Mouse (Mus musculus): ENCODE results near the gene Spred1. TPM values are rescaled to one million over a fixed set of nuclear protein-coding genes. Genes with fewer than 3 reads are reported as not detected.

The Spred1 gene
- total RNA-seq, 1 experiment: 44.7 TPM

DNA sequence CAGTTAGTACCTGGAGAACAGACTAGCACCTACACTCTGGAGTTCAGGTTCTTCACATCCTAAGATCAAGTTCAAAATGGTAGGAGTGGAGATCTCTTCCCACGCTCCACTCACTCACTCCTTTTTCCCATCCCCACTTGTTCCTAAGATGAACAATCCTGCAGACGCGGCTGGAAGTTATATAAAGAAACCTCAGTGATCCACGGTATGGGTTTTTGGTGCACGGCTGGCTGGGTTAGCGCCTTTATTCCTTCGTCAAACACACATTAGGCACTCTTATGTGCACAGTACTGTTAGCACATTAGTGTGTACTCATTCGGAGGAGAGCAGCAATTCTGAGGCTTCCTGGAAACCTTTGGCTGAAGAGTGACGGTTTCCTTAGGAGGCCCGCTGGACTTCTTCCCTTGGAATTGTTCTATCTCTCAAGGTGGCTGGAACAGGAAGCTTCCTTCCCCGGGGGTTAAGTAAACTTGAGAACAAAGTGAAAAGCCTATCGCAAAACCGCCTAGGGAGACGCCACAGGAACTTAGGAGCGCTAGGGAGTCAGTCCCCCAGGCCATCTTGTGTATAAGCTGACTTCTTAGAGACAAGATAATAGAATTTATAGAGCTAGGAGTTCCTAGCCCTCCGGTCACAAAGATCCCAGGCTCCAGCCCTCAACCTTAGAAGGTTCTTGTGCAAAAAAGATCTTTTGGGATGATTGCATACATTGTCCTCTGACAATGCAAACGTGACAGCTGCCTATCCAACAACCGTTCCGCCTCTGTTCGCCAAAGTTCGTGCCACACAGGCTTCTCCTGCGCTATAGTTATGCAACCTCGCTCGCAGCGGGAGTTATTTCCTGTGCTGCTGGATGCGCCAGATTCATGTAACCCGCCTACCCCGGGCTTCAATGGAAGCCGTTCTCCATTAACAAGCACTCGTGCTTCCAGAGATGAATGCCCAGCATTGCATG lies 1.6 kb upstream of the Spred1 start:
- Histone ChIP-seq H3K4me1 (ENCODE audit: control insufficient read depth in 2 of 2, insufficient read depth in 2 of 2, low read length in 2 of 2, poor library complexity in 1 of 2) (peaks cover 3 to 6% of the 10 kb centered on the region in 2 experiments; a peak in 1 of 4 replicates), H3K4me3 (ENCODE audit: insufficient read depth in 1 of 2, low read depth in 1 of 2, low read length in 2 of 2, poor library complexity in 1 of 2, severe bottlenecking in 1 of 2) (peak overlapping the region; percentile 86 to 92), H3K36me3 (ENCODE audit: control insufficient read depth, insufficient read depth, low read length, poor library complexity, severe bottlenecking) (no peaks in the 10 kb centered on the region), H3K9me3 (ENCODE audit: control insufficient read depth, insufficient read depth, low read depth, low read length) (no peaks in the 10 kb centered on the region), H3K27ac (ENCODE audit: insufficient read depth, low read depth, low read length, poor library complexity, severe bottlenecking) (peak overlapping the region; percentile 84), H3K9ac (ENCODE audit: insufficient read depth, low read depth, low read length, poor library complexity, severe bottlenecking) (peak overlapping the region; percentile 93)
- in situ Hi-C loops (cut with MboI; ENCODE audit: low sequenced_read_pairs in 2 of 2, unreplicated experiment in 2 of 2): no loop called here
- TF ChIP-seq CHD2 (IDR thresholded peaks at IDR 0.05; ENCODE audit: low read depth, low read length): no peak
- no peak for TF ChIP-seq ZC3H11A (IDR thresholded peaks at IDR 0.05; ENCODE audit: borderline replicate concordance, low read depth, low read length)
- TF ChIP-seq HCFC1 (IDR thresholded peaks at IDR 0.05; ENCODE audit: borderline replicate concordance, insufficient read depth, low read length): no peak
- TF ChIP-seq ZNF384 (IDR thresholded peaks at IDR 0.05; ENCODE audit: low read depth, low read length): no peak
- no peak for TF ChIP-seq MAFK (IDR thresholded peaks at IDR 0.05; ENCODE audit: insufficient read depth, low read depth, low read length)
- peak; percentile 81 for DNase-seq (ENCODE audit: low read depth, low spot score)

DNA sequence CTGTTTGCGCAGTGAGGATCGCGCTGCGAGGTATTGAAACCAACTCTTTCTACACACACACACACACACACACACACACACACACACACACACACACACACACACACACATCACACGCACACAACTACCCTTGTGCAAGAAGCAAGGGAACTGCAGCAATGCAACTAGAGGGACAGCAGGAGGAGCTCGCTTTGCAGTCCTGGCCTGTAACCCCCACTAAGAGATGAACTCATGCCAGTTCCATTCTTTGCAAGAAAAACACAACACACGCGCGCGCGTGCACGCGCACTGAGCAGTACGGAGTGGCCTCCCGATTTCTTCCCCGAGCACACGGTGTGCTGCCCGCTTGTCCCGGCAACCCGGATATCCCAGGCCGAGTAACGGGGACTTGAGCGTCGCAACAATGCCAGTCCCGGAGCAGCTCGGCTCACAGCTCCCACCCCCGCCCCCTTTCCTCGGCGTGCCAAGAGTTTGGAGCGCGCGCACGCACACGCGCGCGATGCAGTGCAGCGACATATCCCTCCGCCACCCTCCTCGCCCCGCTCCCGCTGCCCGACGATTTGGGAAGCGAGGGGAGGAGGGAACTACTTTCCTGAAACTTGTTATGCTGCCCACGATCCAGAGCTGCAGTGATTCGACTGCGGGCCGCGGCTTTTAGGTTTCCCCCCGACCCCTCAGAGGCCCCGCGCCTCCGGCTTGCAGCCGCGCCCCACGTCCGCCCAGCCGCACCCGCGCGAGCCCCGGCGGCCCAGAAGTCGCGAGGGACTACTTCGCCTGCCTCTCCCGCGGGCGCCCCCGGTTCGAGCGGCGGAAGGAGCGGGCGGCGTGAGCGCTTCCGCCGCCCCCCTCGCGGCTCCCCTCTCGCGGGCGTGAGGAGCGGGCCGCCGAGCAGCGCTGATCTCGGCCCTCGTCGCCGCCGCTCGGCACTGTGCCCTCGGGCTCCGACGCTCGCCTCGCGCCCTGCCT lies 645 bp upstream of the Spred1 start:
- peak overlapping the region; percentile 84 for H3K27ac ChIP-seq (ENCODE audit: insufficient read depth, low read depth, low read length, poor library complexity, severe bottlenecking)
- peaks cover 3 to 6% of the 10 kb centered on the region in 2 experiments; a peak in 1 of 4 replicates for H3K4me1 ChIP-seq (ENCODE audit: control insufficient read depth in 2 of 2, insufficient read depth in 2 of 2, low read length in 2 of 2, poor library complexity in 1 of 2)
- H3K9me3 ChIP-seq (ENCODE audit: control insufficient read depth, insufficient read depth, low read depth, low read length): no peaks in the 10 kb centered on the region
- H3K4me3 ChIP-seq (ENCODE audit: insufficient read depth in 1 of 2, low read depth in 1 of 2, low read length in 2 of 2, poor library complexity in 1 of 2, severe bottlenecking in 1 of 2): peak overlapping the region; percentile 86 to 92
- DNase-seq (ENCODE audit: low read depth, low spot score): peak; percentile 88
- H3K36me3 ChIP-seq (ENCODE audit: control insufficient read depth, insufficient read depth, low read length, poor library complexity, severe bottlenecking): no peaks in the 10 kb centered on the region
- H3K9ac ChIP-seq (ENCODE audit: insufficient read depth, low read depth, low read length, poor library complexity, severe bottlenecking): peak overlapping the region; percentile 93
- in situ Hi-C loops (cut with MboI; ENCODE audit: low sequenced_read_pairs in 2 of 2, unreplicated experiment in 2 of 2): no loop called here
- TF ChIP-seq ZC3H11A (IDR thresholded peaks at IDR 0.05; ENCODE audit: borderline replicate concordance, low read depth, low read length): no peak
- peak; percentile 42; the same call in 1 of the 2 replicates for TF ChIP-seq HCFC1 (IDR thresholded peaks at IDR 0.05; ENCODE audit: borderline replicate concordance, insufficient read depth, low read length)

DNA sequence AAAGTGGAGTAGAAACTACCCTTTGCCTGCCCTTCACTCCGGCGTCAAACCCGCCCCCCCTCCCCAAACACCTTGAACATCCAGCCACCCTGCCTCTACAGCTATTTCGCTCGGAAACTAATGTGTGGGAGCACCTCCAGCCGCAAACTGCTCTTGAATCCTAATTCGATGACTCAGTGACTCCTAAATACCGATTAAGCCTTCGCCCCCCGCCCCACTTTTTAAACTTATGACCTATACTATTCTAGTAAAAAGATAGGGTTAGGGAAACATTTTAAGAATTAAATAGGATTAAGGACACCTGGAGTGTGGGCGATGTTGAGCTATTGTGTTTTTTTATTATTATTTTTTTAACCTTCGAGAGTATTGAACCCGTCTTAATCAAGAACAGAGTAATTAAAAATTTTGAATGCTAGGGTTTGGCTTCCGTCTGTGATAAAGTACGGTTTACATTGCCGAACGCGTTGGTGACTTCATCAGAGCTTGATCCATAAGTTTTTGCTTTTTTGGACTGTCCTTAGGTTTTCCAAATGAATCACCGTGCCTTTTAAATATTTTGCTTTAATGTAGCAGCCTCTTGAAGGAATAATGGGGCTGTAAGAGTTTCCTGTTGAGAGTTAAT lies 921 bp downstream of the Spred1 start:
- no peak for DNase-seq (ENCODE audit: low read depth, low spot score)
- no peak for TF ChIP-seq ZC3H11A (IDR thresholded peaks at IDR 0.05; ENCODE audit: borderline replicate concordance, low read depth, low read length)
- TF ChIP-seq ZNF384 (IDR thresholded peaks at IDR 0.05; ENCODE audit: low read depth, low read length): no peak
- no peak for TF ChIP-seq HCFC1 (IDR thresholded peaks at IDR 0.05; ENCODE audit: borderline replicate concordance, insufficient read depth, low read length)
- H3K9ac ChIP-seq (ENCODE audit: insufficient read depth, low read depth, low read length, poor library complexity, severe bottlenecking): peak overlapping the region; percentile 93
- no peaks in the 10 kb centered on the region for H3K9me3 ChIP-seq (ENCODE audit: control insufficient read depth, insufficient read depth, low read depth, low read length)
- peaks cover 4 to 6% of the 10 kb centered on the region in 2 experiments; a peak in 2 of 4 replicates for H3K4me1 ChIP-seq (ENCODE audit: control insufficient read depth in 2 of 2, insufficient read depth in 2 of 2, low read length in 2 of 2, poor library complexity in 1 of 2)
- peak overlapping the region; percentile 86 to 92 for H3K4me3 ChIP-seq (ENCODE audit: insufficient read depth in 1 of 2, low read depth in 1 of 2, low read length in 2 of 2, poor library complexity in 1 of 2, severe bottlenecking in 1 of 2)
- peak overlapping the region; percentile 84; the same call in 1 of the 2 replicates for H3K27ac ChIP-seq (ENCODE audit: insufficient read depth, low read depth, low read length, poor library complexity, severe bottlenecking)
- in situ Hi-C loops (cut with MboI; ENCODE audit: low sequenced_read_pairs in 2 of 2, unreplicated experiment in 2 of 2): no loop called here
- no peaks in the 10 kb centered on the region for H3K36me3 ChIP-seq (ENCODE audit: control insufficient read depth, insufficient read depth, low read length, poor library complexity, severe bottlenecking)

DNA sequence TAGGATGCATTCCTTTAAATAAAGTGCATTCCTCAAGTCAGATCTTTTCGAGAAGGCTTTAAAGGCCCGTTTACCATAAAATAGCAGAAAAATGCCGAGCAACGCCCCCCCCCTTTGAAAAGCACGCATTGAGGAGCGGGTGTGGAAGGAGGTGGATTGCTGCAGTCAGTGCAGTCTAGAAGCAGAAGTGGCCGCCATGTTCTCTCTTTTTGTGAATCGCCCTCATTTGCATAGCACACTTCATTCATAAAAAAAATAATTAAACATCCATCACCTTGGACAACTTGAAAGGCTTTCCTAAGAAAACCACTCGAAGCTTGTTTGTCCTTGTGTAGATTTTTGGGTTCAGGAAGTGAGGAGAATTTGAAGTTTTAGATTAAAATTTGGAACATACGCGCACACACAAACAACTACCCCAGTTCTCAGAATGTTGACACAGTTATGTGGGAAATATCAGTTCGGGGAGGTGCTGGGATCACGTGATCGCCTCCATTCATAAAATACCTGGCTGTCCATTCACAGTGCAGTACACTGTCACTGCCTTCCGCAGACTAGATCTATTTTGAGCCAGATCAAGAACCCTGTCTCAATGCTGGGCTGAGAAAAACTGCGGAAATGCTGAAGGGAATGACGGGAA lies 1.6 kb downstream of the Spred1 start:
- H3K9ac ChIP-seq (ENCODE audit: insufficient read depth, low read depth, low read length, poor library complexity, severe bottlenecking): peak overlapping the region; percentile 31; the same call in 1 of the 2 replicates
- H3K36me3 ChIP-seq (ENCODE audit: control insufficient read depth, insufficient read depth, low read length, poor library complexity, severe bottlenecking): no peaks in the 10 kb centered on the region
- in situ Hi-C loops (cut with MboI; ENCODE audit: low sequenced_read_pairs in 2 of 2, unreplicated experiment in 2 of 2): no loop called here
- H3K9me3 ChIP-seq (ENCODE audit: control insufficient read depth, insufficient read depth, low read depth, low read length): no peaks in the 10 kb centered on the region
- TF ChIP-seq ZC3H11A (IDR thresholded peaks at IDR 0.05; ENCODE audit: borderline replicate concordance, low read depth, low read length): no peak
- TF ChIP-seq CHD2 (IDR thresholded peaks at IDR 0.05; ENCODE audit: low read depth, low read length): no peak
- no peak for TF ChIP-seq HCFC1 (IDR thresholded peaks at IDR 0.05; ENCODE audit: borderline replicate concordance, insufficient read depth, low read length)
- peak; percentile 45; the same call in 1 of the 2 replicates for TF ChIP-seq ZNF384 (IDR thresholded peaks at IDR 0.05; ENCODE audit: low read depth, low read length)
- DNase-seq (ENCODE audit: low read depth, low spot score): no peak
- H3K27ac ChIP-seq (ENCODE audit: insufficient read depth, low read depth, low read length, poor library complexity, severe bottlenecking): no peak overlapping the region; the same call in 1 of the 2 replicates
- H3K4me1 ChIP-seq (ENCODE audit: control insufficient read depth in 2 of 2, insufficient read depth in 2 of 2, low read length in 2 of 2, poor library complexity in 1 of 2): peaks cover 4 to 6% of the 10 kb centered on the region in 2 experiments; a peak in 2 of 4 replicates
- H3K4me3 ChIP-seq (ENCODE audit: insufficient read depth in 1 of 2, low read depth in 1 of 2, low read length in 2 of 2, poor library complexity in 1 of 2, severe bottlenecking in 1 of 2): peak overlapping the region; percentile 86 to 92
